Mouse (Mus musculus): ENCODE measurements around the gene Calcb.
"Not testable (repeated sequence)": the region's sequence is repeated elsewhere in the genome, so short reads cannot be mapped to it uniquely, and the experiment has no call there.

Calcb gene

GRCm38 (mm10) chr7:114718300-114718699 lies at the start of gene Calcb:
Gene Calcb (plus strand): TSS chr7:114718643.
- DNase-seq (ENCODE audit: low spot score) = no peak

GRCm38 (mm10) chr7:114671405-114671804 lies 47.0 kb upstream of the Calcb start:
- no peak for DNase-seq (ENCODE audit: low spot score)

GRCm38 (mm10) chr7:114672697-114673096 lies 45.7 kb upstream of the Calcb start:
- DNase-seq (ENCODE audit: low spot score) = no peak

GRCm38 (mm10) chr7:114692339-114692738 lies 26.1 kb upstream of the Calcb start:
- DNase-seq (ENCODE audit: low spot score) = no peak

- DNase-seq (ENCODE audit: low spot score) = no peak
Measured at GRCm38 (mm10) chr7:114700871-114701270, 17.6 kb upstream of the Calcb start.

GRCm38 (mm10) chr7:114706716-114707115 lies 11.7 kb upstream of the Calcb start:
- DNase-seq (ENCODE audit: low spot score) = no peak

- no peak for DNase-seq (ENCODE audit: low spot score)
Measured at GRCm38 (mm10) chr7:114707398-114707797, 11.0 kb upstream of the Calcb start.

- DNase-seq (ENCODE audit: low spot score) = no peak
Measured at GRCm38 (mm10) chr7:114710419-114710818, 8.0 kb upstream of the Calcb start.

GRCm38 (mm10) chr7:114712523-114712922 lies 5.9 kb upstream of the Calcb start:
- no peak for DNase-seq (ENCODE audit: low spot score)

GRCm38 (mm10) chr7:114719381-114720131 lies 1.1 kb downstream of the Calcb start:
- DNase-seq (ENCODE audit: low spot score) = no peak

GRCm38 (mm10) chr7:114729696-114730095 lies 11.3 kb downstream of the Calcb start:
- DNase-seq (ENCODE audit: low spot score) = not testable (repeated sequence)

- no peak for DNase-seq (ENCODE audit: low spot score)
Measured at GRCm38 (mm10) chr7:114731175-114731574, 12.7 kb downstream of the Calcb start.

- DNase-seq (ENCODE audit: low spot score) = not testable (repeated sequence)
Measured at GRCm38 (mm10) chr7:114731700-114732099, 13.3 kb downstream of the Calcb start.

GRCm38 (mm10) chr7:114736256-114736655 lies 17.8 kb downstream of the Calcb start:
- DNase-seq (ENCODE audit: low spot score) = no peak

GRCm38 (mm10) chr7:114738166-114738565 lies 19.7 kb downstream of the Calcb start:
- DNase-seq (ENCODE audit: low spot score) = no peak

- no peak for DNase-seq (ENCODE audit: low spot score)
Measured at GRCm38 (mm10) chr7:114740360-114741165, 22.1 kb downstream of the Calcb start.

- no peak for DNase-seq (ENCODE audit: low spot score)
Measured at GRCm38 (mm10) chr7:114743022-114743780, 24.8 kb downstream of the Calcb start, which contains the start of gene Insc. Gene Insc (plus strand): TSS chr7:114743694.

GRCm38 (mm10) chr7:114744639-114745245 lies 26.3 kb downstream of the Calcb start:
- DNase-seq (ENCODE audit: low spot score) = no peak

- no peak for DNase-seq (ENCODE audit: low spot score)
Measured at GRCm38 (mm10) chr7:114745481-114746271, 27.2 kb downstream of the Calcb start.

GRCm38 (mm10) chr7:114747596-114747995 lies 29.2 kb downstream of the Calcb start:
- no peak for DNase-seq (ENCODE audit: low spot score)

GRCm38 (mm10) chr7:114748239-114748638 lies 29.8 kb downstream of the Calcb start:
- no peak for DNase-seq (ENCODE audit: low spot score)
